ENCODE assay signal across 7 mouse cellular contexts in genomic region chr3:53525737-53526136, GRCm38 (mm10). TPM values are rescaled to one million over a fixed set of nuclear protein-coding genes. Genes with fewer than 3 reads are reported as not detected.
DNase-seq lines count a peak whose midpoint lies in the region; ATAC-seq and TF ChIP-seq lines count a peak whose summit lies in the region.

No protein-coding gene starts in this region.

- no peaks in the 10 kb centered on the region for H3K27me3 ChIP-seq in embryonic facial prominence, embryonic 13.5 days
- H3K27me3 ChIP-seq in limb, embryonic 11.5 days (ENCODE audit: control insufficient read depth, insufficient read depth, low read length) = no peaks in the 10 kb centered on the region
- no peaks in the 10 kb centered on the region for H3K27me3 ChIP-seq in midbrain, embryonic 15.5 days (replicated peaks)

- peak; percentile 19 for DNase-seq in heart, adult 8-10 months (ENCODE audit: low spot score)
- DNase-seq in kidney, adult 8-10 months = peak; percentile 28 to 61
- DNase-seq in limb, embryonic 11.5 days (ENCODE audit: low spot score) = peak; percentile 83
- peak; percentile 42 to 73 for DNase-seq in spleen, postnatal 4 days (ENCODE audit: low spot score in 2 of 2)

- peak; percentile 20; the same call in 1 of the 2 replicates for ATAC-seq in embryonic facial prominence, embryonic 13.5 days (ENCODE audit: insufficient number of reproducible peaks, insufficient read depth, low FRiP score, low TSS enrichment, low read depth)
- ATAC-seq in limb, embryonic 11.5 days (ENCODE audit: insufficient number of reproducible peaks, low FRiP score, low TSS enrichment, low read depth) = no peak
- peak; percentile 72 for ATAC-seq in midbrain, embryonic 15.5 days (replicated peaks)

- H3K27ac ChIP-seq in bone marrow, adult 2 months (ENCODE audit: control insufficient read depth, insufficient read depth, low read depth, low read length, poor library complexity) = no peak overlapping the region
- H3K27ac ChIP-seq in embryonic facial prominence, embryonic 13.5 days = no peak overlapping the region
- no peak overlapping the region for H3K27ac ChIP-seq in limb, embryonic 11.5 days (replicated peaks; ENCODE audit: low read depth, low read length)
- H3K27ac ChIP-seq in midbrain, embryonic 15.5 days = no peak overlapping the region

- TF ChIP-seq POLR2A in bone marrow, adult 2 months (IDR thresholded peaks at IDR 0.05; ENCODE audit: borderline replicate concordance, control insufficient read depth, low read depth, low read length) = no peak

- TF ChIP-seq CTCF in bone marrow, adult 2 months (IDR thresholded peaks at IDR 0.05; ENCODE audit: control insufficient read depth, insufficient read depth, low read length) = peak; percentile 62

- no peaks in the 10 kb centered on the region for H3K36me3 ChIP-seq in embryonic facial prominence, embryonic 13.5 days
- no peaks in the 10 kb centered on the region for H3K36me3 ChIP-seq in limb, embryonic 11.5 days (ENCODE audit: control insufficient read depth, insufficient read depth, low read length)
- H3K36me3 ChIP-seq in midbrain, embryonic 15.5 days (replicated peaks) = no peaks in the 10 kb centered on the region

- H3K9ac ChIP-seq in embryonic facial prominence, embryonic 13.5 days = 0 out of 2 replicates have a peak overlapping the region, but pooled peaks have one; percentile 36
- no peak overlapping the region for H3K9ac ChIP-seq in limb, embryonic 11.5 days (ENCODE audit: low read length)
- peak overlapping the region; percentile 37; the same call in 1 of the 2 replicates for H3K9ac ChIP-seq in midbrain, embryonic 15.5 days

- no peaks in the 10 kb centered on the region for H3K4me1 ChIP-seq in bone marrow, adult 2 months (ENCODE audit: control insufficient read depth, insufficient read depth, low read length)
- no peaks in the 10 kb centered on the region for H3K4me1 ChIP-seq in embryonic facial prominence, embryonic 13.5 days
- H3K4me1 ChIP-seq in limb, embryonic 11.5 days (ENCODE audit: control insufficient read depth, insufficient read depth, low read length) = no peaks in the 10 kb centered on the region
- H3K4me1 ChIP-seq in midbrain, embryonic 15.5 days = peaks cover 4% of the 10 kb centered on the region; the same call in 1 of the 2 replicates

- 7% methylated on average over 21 of the region's 21 CpGs for WGBS in bone marrow, adult 2 months
- 14% methylated on average over 21 of the region's 21 CpGs for WGBS in embryonic facial prominence, embryonic 13.5 days
- 17% methylated on average over 21 of the region's 21 CpGs for WGBS in limb, embryonic 11.5 days
- 23% methylated on average over 21 of the region's 21 CpGs for WGBS in midbrain, embryonic 15.5 days

- H3K4me2 ChIP-seq in embryonic facial prominence, embryonic 13.5 days = peak overlapping the region; percentile 64
- no peak overlapping the region; the same call in 1 of the 2 replicates for H3K4me2 ChIP-seq in limb, embryonic 11.5 days (ENCODE audit: low read depth, severe bottlenecking)
- peak overlapping the region; percentile 64 for H3K4me2 ChIP-seq in midbrain, embryonic 15.5 days

- H3K9me3 ChIP-seq in embryonic facial prominence, embryonic 13.5 days = no peaks in the 10 kb centered on the region
- H3K9me3 ChIP-seq in limb, embryonic 11.5 days (ENCODE audit: control insufficient read depth, low read length) = no peaks in the 10 kb centered on the region
- no peaks in the 10 kb centered on the region for H3K9me3 ChIP-seq in midbrain, embryonic 15.5 days

- H3K4me3 ChIP-seq in bone marrow, adult 2 months (replicated peaks; ENCODE audit: control insufficient read depth, low read depth, low read length) = no peak overlapping the region
- H3K4me3 ChIP-seq in embryonic facial prominence, embryonic 13.5 days = peak overlapping the region; percentile 39
- no peak overlapping the region for H3K4me3 ChIP-seq in limb, embryonic 11.5 days (ENCODE audit: low read depth, low read length)
- peak overlapping the region; percentile 38 for H3K4me3 ChIP-seq in midbrain, embryonic 15.5 days

RNA-seq across cellular contexts. Expression of gene Stoml3, which starts 37.3 kb away (rescaled TPM):
- not detected in 2 replicates for polyA plus RNA-seq in bone marrow, adult 2 months (2011; ENCODE audit: insufficient read depth, insufficient read length, low replicate concordance, missing spikeins)
- polyA plus RNA-seq in embryonic facial prominence, embryonic 13.5 days (2015; fragmentation: Nextera tagmentation; extraction: Ambion mirVana) = 0.29 TPM in 1 of 2 replicates, not detected in the other
- not detected for total RNA-seq in heart, adult 8-10 months (2022)
- not detected in 2 replicates for polyA plus RNA-seq in limb, embryonic 11.5 days (2014; fragmentation: Nextera tagmentation; extraction: Ambion mirVana)
- not detected in 2 replicates for polyA plus RNA-seq in midbrain, embryonic 15.5 days (2015; fragmentation: Nextera tagmentation; extraction: Ambion mirVana)

Comparison
In these comparisons a context has a peak if more than half of its experiments do, and no peak if none do; other contexts are left out.
1. H3K4me3 ChIP-seq: peak in embryonic facial prominence, embryonic 13.5 days (single experiment) and midbrain, embryonic 15.5 days (single experiment); none in bone marrow, adult 2 months (single experiment) and limb, embryonic 11.5 days (single experiment).
2. DNase-seq: peak in every context shown above with its lines; median percentile 83 in limb, embryonic 11.5 days; 58 in spleen, postnatal 4 days; 44 in kidney, adult 8-10 months; 19 in heart, adult 8-10 months.